In genomic region chr19:56874601-56875315, GRCm38 (mm10) we compare ENCODE assay signal across 8 mouse cellular contexts. TPM values are rescaled to one million over a fixed set of nuclear protein-coding genes. Genes with fewer than 3 reads are reported as not detected.
A peak's percentile ranks its signal among the peaks of the same experiment; 100 is the strongest.
DNase-seq lines count a peak whose midpoint lies in the region; ATAC-seq and TF ChIP-seq lines count a peak whose summit lies in the region.

No protein-coding gene starts in this region.

- no peaks in the 10 kb centered on the region; the same call in 1 of the 2 replicates for H3K27me3 ChIP-seq in kidney, adult 2 months (replicated peaks; ENCODE audit: control insufficient read depth, insufficient read depth, low read length)
- H3K27me3 ChIP-seq in embryonic facial prominence, embryonic 14.5 days (replicated peaks; ENCODE audit: control insufficient read depth, insufficient read depth, low read length) = peaks cover 44% of the 10 kb centered on the region
- peaks cover 79% of the 10 kb centered on the region for H3K27me3 ChIP-seq in neural tube, embryonic 13.5 days

- H3K27ac ChIP-seq in kidney, adult 2 months (ENCODE audit: insufficient read depth, low read depth, low read length) = no peak overlapping the region
- H3K27ac ChIP-seq in embryonic facial prominence, embryonic 14.5 days (replicated peaks; ENCODE audit: low read depth, low read length) = no peak overlapping the region
- H3K27ac ChIP-seq in neural tube, embryonic 13.5 days (replicated peaks) = no peak overlapping the region

- H3K4me1 ChIP-seq in kidney, adult 2 months (ENCODE audit: control insufficient read depth, insufficient read depth, low read length) = no peaks in the 10 kb centered on the region
- peaks cover 26% of the 10 kb centered on the region for H3K4me1 ChIP-seq in embryonic facial prominence, embryonic 14.5 days (ENCODE audit: control insufficient read depth, insufficient read depth, low read length)
- peaks cover 31% of the 10 kb centered on the region for H3K4me1 ChIP-seq in neural tube, embryonic 13.5 days (replicated peaks)

- TF ChIP-seq POLR2A in kidney, adult 2 months (IDR thresholded peaks at IDR 0.05; ENCODE audit: low read depth, low read length) = no peak

- no peaks in the 10 kb centered on the region for H3K36me3 ChIP-seq in kidney, adult 2 months (ENCODE audit: control insufficient read depth, insufficient read depth, low read length)
- H3K36me3 ChIP-seq in embryonic facial prominence, embryonic 14.5 days (ENCODE audit: control insufficient read depth, insufficient read depth, low read length) = no peaks in the 10 kb centered on the region
- no peaks in the 10 kb centered on the region for H3K36me3 ChIP-seq in neural tube, embryonic 13.5 days

- no peaks in the 10 kb centered on the region for H3K9me3 ChIP-seq in embryonic facial prominence, embryonic 14.5 days (ENCODE audit: control insufficient read depth, low read length)
- H3K9me3 ChIP-seq in neural tube, embryonic 13.5 days = no peaks in the 10 kb centered on the region

- DNase-seq in kidney, adult 2 months = no peak
- DNase-seq in kidney, adult 8-10 months = no peak
- no peak for DNase-seq in embryonic facial prominence, embryonic 14.5 days (ENCODE audit: low spot score)
- DNase-seq in kidney, postnatal 10 days = peak; percentile 24
- DNase-seq in thymus, postnatal 4 days = no peak
- DNase-seq in Muller cell, postnatal 12 days (ENCODE audit: inconsistent ontology term) = no peak
- DNase-seq in layer of hippocampus, adult 9-11 months = no peak

- ATAC-seq in embryonic facial prominence, embryonic 14.5 days (ENCODE audit: low read depth) = no peak
- ATAC-seq in neural tube, embryonic 13.5 days (ENCODE audit: low read depth) = no peak

- H3K9ac ChIP-seq in embryonic facial prominence, embryonic 14.5 days (ENCODE audit: low read depth, low read length) = peak overlapping the region; percentile 60
- H3K9ac ChIP-seq in neural tube, embryonic 13.5 days = peak overlapping the region; percentile 60

- H3K4me3 ChIP-seq in kidney, adult 2 months (ENCODE audit: insufficient read depth, low read depth, low read length) = peak overlapping the region; percentile 32
- peak overlapping the region; percentile 49 for H3K4me3 ChIP-seq in embryonic facial prominence, embryonic 14.5 days (ENCODE audit: low read depth, low read length)
- peak overlapping the region; percentile 48 for H3K4me3 ChIP-seq in neural tube, embryonic 13.5 days

- WGBS in kidney, adult 2 months = 14% methylated on average over 30 of the region's 30 CpGs
- 9% methylated on average over 30 of the region's 30 CpGs for WGBS in embryonic facial prominence, embryonic 14.5 days
- 8% methylated on average over 30 of the region's 30 CpGs for WGBS in neural tube, embryonic 13.5 days

- no peak for TF ChIP-seq CTCF in kidney, adult 2 months (conservative IDR thresholded peaks at IDR 0.05; ENCODE audit: insufficient read depth, insufficient read length, low read depth, low read length)

- peak overlapping the region; percentile 97 for H3K4me2 ChIP-seq in embryonic facial prominence, embryonic 14.5 days (ENCODE audit: low read depth, low read length)
- peak overlapping the region; percentile 97 for H3K4me2 ChIP-seq in neural tube, embryonic 13.5 days

RNA-seq across cellular contexts. Expression of gene Vwa2, which starts 0.7 kb away (rescaled TPM):
- 11.2 and 16.1 TPM in 2 replicates for polyA plus RNA-seq in kidney, adult 2 months (2012; rRNA removed)
- polyA plus RNA-seq in embryonic facial prominence, embryonic 14.5 days (2014; fragmentation: Nextera tagmentation; extraction: Ambion mirVana) = 4.7 and 5.0 TPM in 2 replicates
- polyA plus RNA-seq in neural tube, embryonic 13.5 days (2015; fragmentation: Nextera tagmentation; extraction: Ambion mirVana) = 1.0 and 1.2 TPM in 2 replicates

RNA-seq across cellular contexts. Expression of gene Tdrd1, which starts 48.7 kb away (rescaled TPM):
- 0.02 and 0.03 TPM in 2 replicates for polyA plus RNA-seq in kidney, adult 2 months (2012; rRNA removed)
- polyA plus RNA-seq in embryonic facial prominence, embryonic 14.5 days (2014; fragmentation: Nextera tagmentation; extraction: Ambion mirVana) = 1.6 and 3.9 TPM in 2 replicates
- 0.50 and 0.52 TPM in 2 replicates for polyA plus RNA-seq in neural tube, embryonic 13.5 days (2015; fragmentation: Nextera tagmentation; extraction: Ambion mirVana)

RNA-seq across cellular contexts. Expression of gene Ccdc186, which starts 52.8 kb away (rescaled TPM):
- polyA plus RNA-seq in kidney, adult 2 months (2012; rRNA removed) = 3.9 and 4.7 TPM in 2 replicates
- polyA plus RNA-seq in embryonic facial prominence, embryonic 14.5 days (2014; fragmentation: Nextera tagmentation; extraction: Ambion mirVana) = 20.2 and 23.9 TPM in 2 replicates
- 22.0 and 23.8 TPM in 2 replicates for polyA plus RNA-seq in neural tube, embryonic 13.5 days (2015; fragmentation: Nextera tagmentation; extraction: Ambion mirVana)
